Mouse (Mus musculus): ENCODE data around the gene Oxgr1.

Oxgr1 gene

GRCm38 (mm10) chr14:119980698-119981235 lies 61.5 kb downstream of the Oxgr1 start:
- no peak for DNase-seq (ENCODE audit: low spot score in 2 of 2)

Measured in frontal cortex, postnatal 36 days (tissue).